Mouse (Mus musculus) erythroblast, embryonic 14.5 days (primary cell): ENCODE data around the gene Rab11fip3.

Experiments
- GATA1 ChIP-seq: IDR thresholded peaks from 2 replicates; pipeline ENCODE4 v1.6.1; 2012; ENCODE audit warnings: low read length, inconsistent platforms, mixed read lengths
- TAL1 ChIP-seq: IDR thresholded peaks from 3 replicates; pipeline ENCODE4 v1.6.1; 2012; ENCODE audit warnings: low read length, inconsistent platforms, mixed read lengths

GRCm38 (mm10) chr17:26094531-26095110 is 25.3 kb upstream of the Rab11fip3 start:
- TF ChIP-seq GATA1 (no peak), TAL1 (no peak)
